Mouse (Mus musculus) heart, postnatal 0 days (tissue): Measurements from ENCODE around the gene Pcca. TPM values are rescaled to one million over a fixed set of nuclear protein-coding genes. Genes with fewer than 3 reads are reported as not detected.

Source experiments
- ATAC-seq: fragments of 200-750 bp; cut with Nextera tagmentation; 2 replicates; pipeline ENCODE4 v1.8.0; 2017; ENCODE audit warnings: low read depth, moderate number of reproducible peaks, moderate library complexity; ENCODE audit not compliant: insufficient read depth
- DNase-seq: peaks from one replicate; pipeline ENCODE4 v3.0.0-alpha.2; 2016; ENCODE audit warnings: low spot score
- H3K27ac ChIP-seq: fragments of 300-500 bp; sonication (generic); 2 replicates; pipeline ENCODE4 v1.5.1; 2014; ENCODE audit warnings: low read depth, mild to moderate bottlenecking
- H3K27me3 ChIP-seq: fragments of 300-500 bp; sonication (generic); 2 replicates; pipeline ENCODE4 v1.6.1; 2014; ENCODE audit warnings: low read length, mixed read lengths; ENCODE audit not compliant: control insufficient read depth, insufficient read depth
- H3K36me3 ChIP-seq: fragments of 300-500 bp; sonication (generic); replicated peaks from 2 replicates; pipeline ENCODE4 v1.6.1; 2014; ENCODE audit warnings: low read length, mixed read lengths; ENCODE audit not compliant: control insufficient read depth, insufficient read depth
- H3K4me1 ChIP-seq: fragments of 300-500 bp; sonication (generic); 2 replicates; pipeline ENCODE4 v1.6.1; 2014; ENCODE audit warnings: antibody characterized with exemption; ENCODE audit not compliant: control insufficient read depth, insufficient read depth
- H3K4me2 ChIP-seq: fragments of 300-500 bp; sonication (generic); 2 replicates; pipeline ENCODE4 v1.6.1; 2014; ENCODE audit warnings: low read depth, mild to moderate bottlenecking, low read length, moderate library complexity
- H3K4me3 ChIP-seq: fragments of 300-500 bp; sonication (generic); 2 replicates; pipeline ENCODE4 v1.5.1; 2014; ENCODE audit warnings: low read depth, low read length
- H3K9ac ChIP-seq: fragments of 300-500 bp; sonication (generic); replicated peaks from 2 replicates; pipeline ENCODE4 v1.6.1; 2014; ENCODE audit warnings: low read depth, low read length, mixed read lengths
- H3K9me3 ChIP-seq: fragments of 300-500 bp; sonication (generic); replicated peaks from 2 replicates; pipeline ENCODE4 v1.6.1; 2016; ENCODE audit warnings: low read length; ENCODE audit not compliant: control insufficient read depth
- CTCF ChIP-seq: IDR thresholded peaks from 2 replicates; pipeline ENCODE4 v1.5.1; 2016; ENCODE audit warnings: antibody characterized with exemption, control low read depth, low read depth
- EP300 ChIP-seq: IDR thresholded peaks from 2 replicates; pipeline ENCODE4 v1.6.1; 2016; ENCODE audit warnings: antibody characterized with exemption, low read depth
- WGBS: fragments of 180-500 bp; shearing (Covaris S2); extraction: QIAGEN DNeasy Blood & Tissue Kit; methylation state at CpG from one replicate; pipeline ENCODE4 v1.1.7; 2014; 5-methylcytosine and 5-hydroxymethylcytosine counted together
- polyA plus RNA-seq: library from polyadenylated mRNA; unstranded; fragments of >200 nt; fragmentation: Nextera tagmentation; extraction: Ambion mirVana; gene quantifications from 2 replicates; pipeline ENCODE4 v1.2.1, GENCODE M21; 2015
- total RNA-seq: library from RNA; depleted of rRNA; stranded (reverse); fragments of >200 nt; gene quantifications from 2 replicates; pipeline ENCODE4 v1.2.3, GENCODE M21; 2014; ENCODE audit warnings: low replicate concordance

The Pcca gene
- total and polyA plus RNA-seq, 2 experiments from 2014 or later = 17.0 to 31.2 TPM

GRCm38 (mm10) chr14:122833666-122834065 is 299.5 kb downstream of the Pcca start:
- no peak for ATAC-seq
- Histone ChIP-seq H3K4me2 (no peak overlapping the region), H3K9me3 (no peaks in the 10 kb centered on the region), H3K4me3 (no peak overlapping the region), H3K27ac (no peak overlapping the region), H3K4me1 (no peaks in the 10 kb centered on the region), H3K9ac (no peak overlapping the region), H3K27me3 (no peaks in the 10 kb centered on the region), H3K36me3 (no peaks in the 10 kb centered on the region)
- TF ChIP-seq EP300 = no peak
- TF ChIP-seq CTCF = no peak
- 84% methylated on average over 3 of the region's 3 CpGs for WGBS
- DNase-seq = no peak

- H3K9ac ChIP-seq = no peak overlapping the region
- DNase-seq = no peak
- TF ChIP-seq EP300 (no peak), CTCF (no peak)
- H3K9me3 ChIP-seq = no peaks in the 10 kb centered on the region
- H3K27ac ChIP-seq = no peak overlapping the region
- no peak overlapping the region for H3K4me3 ChIP-seq
- H3K36me3 ChIP-seq = no peaks in the 10 kb centered on the region
- no peaks in the 10 kb centered on the region for H3K4me1 ChIP-seq
- ATAC-seq = no peak
- H3K27me3 ChIP-seq = no peaks in the 10 kb centered on the region
- 100% methylated on average over 1 of the region's 1 CpGs for WGBS
- no peak overlapping the region for H3K4me2 ChIP-seq
Observed at GRCm38 (mm10) chr14:122834753-122835152, 300.6 kb downstream of the Pcca start.

GRCm38 (mm10) chr14:122835487-122836190 is 301.5 kb downstream of the Pcca start:
- ATAC-seq (no peak), DNase-seq (no peak)
- Histone ChIP-seq H3K4me2 (no peak overlapping the region), H3K4me3 (no peak overlapping the region), H3K36me3 (no peaks in the 10 kb centered on the region), H3K4me1 (no peaks in the 10 kb centered on the region), H3K27ac (no peak overlapping the region), H3K9me3 (no peaks in the 10 kb centered on the region), H3K27me3 (no peaks in the 10 kb centered on the region), H3K9ac (no peak overlapping the region)
- 74% methylated on average over 7 of the region's 7 CpGs for WGBS
- no peak for TF ChIP-seq CTCF
- no peak for TF ChIP-seq EP300

- no peak for TF ChIP-seq EP300
- no peak for TF ChIP-seq CTCF
- ATAC-seq (no peak), DNase-seq (no peak)
- no peak overlapping the region for H3K4me2 ChIP-seq
- H3K27ac ChIP-seq = no peak overlapping the region
- no peaks in the 10 kb centered on the region for H3K36me3 ChIP-seq
- 64% methylated on average over 4 of the region's 4 CpGs for WGBS
- H3K27me3 ChIP-seq = no peaks in the 10 kb centered on the region
- no peak overlapping the region for H3K4me3 ChIP-seq
- H3K9ac ChIP-seq = no peak overlapping the region
- no peaks in the 10 kb centered on the region for H3K4me1 ChIP-seq
- no peaks in the 10 kb centered on the region for H3K9me3 ChIP-seq
Observed at GRCm38 (mm10) chr14:122836221-122836620, 302.1 kb downstream of the Pcca start.

DNA sequence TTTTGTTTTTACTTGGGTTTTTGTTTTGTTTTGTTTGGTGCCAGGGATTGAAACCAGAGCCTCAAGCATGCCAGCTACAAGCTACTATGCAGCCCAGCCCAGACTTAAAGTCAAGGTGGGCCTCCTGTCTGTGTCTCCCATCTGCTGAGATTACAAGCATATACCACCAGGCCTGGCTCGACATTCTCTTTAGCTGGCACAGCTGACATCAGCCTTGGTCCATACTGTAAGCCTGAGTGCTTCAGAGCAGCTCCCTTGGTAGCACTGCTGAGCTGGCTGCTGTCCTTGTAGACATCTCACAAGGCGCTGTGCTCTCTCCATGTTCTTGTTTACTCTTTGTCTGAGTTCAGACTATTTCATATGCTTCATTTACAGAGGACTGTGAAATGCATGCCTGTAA is 302.9 kb downstream of the Pcca start:
- Histone ChIP-seq H3K36me3 (no peaks in the 10 kb centered on the region), H3K4me3 (no peak overlapping the region), H3K27ac (no peak overlapping the region), H3K9ac (no peak overlapping the region), H3K4me2 (no peak overlapping the region), H3K4me1 (no peaks in the 10 kb centered on the region), H3K9me3 (no peaks in the 10 kb centered on the region), H3K27me3 (no peaks in the 10 kb centered on the region)
- 62% methylated on average over 2 of the region's 2 CpGs for WGBS
- no peak for ATAC-seq
- DNase-seq = no peak
- TF ChIP-seq EP300 = no peak
- TF ChIP-seq CTCF = no peak

DNA sequence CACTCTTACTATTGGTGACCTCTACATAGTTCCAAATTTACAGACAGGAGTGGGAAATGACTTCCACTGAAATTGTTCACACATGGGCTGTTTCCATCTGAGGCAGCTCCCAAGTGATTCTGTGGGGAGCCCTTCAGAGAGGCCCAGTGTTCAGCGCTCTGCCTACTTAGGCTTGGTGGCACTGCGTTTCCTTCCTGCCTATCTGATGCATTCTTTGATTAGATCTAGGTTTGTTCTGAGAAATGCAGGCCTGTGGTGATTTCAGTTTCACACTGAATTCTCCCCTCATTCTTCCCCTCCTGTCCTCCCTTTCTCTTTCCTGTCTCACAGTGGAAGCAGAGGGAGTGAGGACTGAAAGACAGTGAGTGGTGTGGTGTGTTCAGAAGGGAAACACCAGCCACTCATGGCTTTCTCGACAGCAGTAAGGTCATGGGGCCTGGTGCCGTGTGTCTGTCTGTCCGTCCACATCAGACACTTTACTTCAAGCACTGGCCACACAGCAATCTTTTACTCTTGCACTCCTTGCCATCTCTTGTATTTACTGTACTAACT is 318.5 kb downstream of the Pcca start:
- H3K9me3 ChIP-seq = no peaks in the 10 kb centered on the region
- TF ChIP-seq EP300 (no peak), CTCF (no peak)
- no peak for ATAC-seq
- no peak overlapping the region for H3K4me2 ChIP-seq
- H3K27me3 ChIP-seq = no peaks in the 10 kb centered on the region
- H3K4me1 ChIP-seq = no peaks in the 10 kb centered on the region
- no peak overlapping the region for H3K9ac ChIP-seq
- no peak for DNase-seq
- H3K27ac ChIP-seq = no peak overlapping the region
- no peak overlapping the region for H3K4me3 ChIP-seq
- no peaks in the 10 kb centered on the region for H3K36me3 ChIP-seq
- 74% methylated on average over 5 of the region's 5 CpGs for WGBS
